ENCODE assay signal across 27 mouse cellular contexts in genomic region chr2:167627019-167627418, GRCm38 (mm10). TPM values are rescaled to one million over a fixed set of nuclear protein-coding genes. Genes with fewer than 3 reads are reported as not detected.
A peak's percentile ranks its signal among the peaks of the same experiment; 100 is the strongest.
DNase-seq lines count a peak whose midpoint lies in the region; ATAC-seq lines count a peak whose summit lies in the region.
"Had no signal": no experiment of that assay in that cellular context is flagged by ENCODE, and none has a peak within 500 bp of the region (broad histone marks: within the 10 kb centered on the region; RNA-seq: fewer than 3 reads in every experiment).

No protein-coding gene starts in this region.

- no peak for DNase-seq in heart, embryonic 10.5 days (ENCODE audit: low spot score)
- DNase-seq in heart, adult 9 months (ENCODE audit: low spot score in 2 of 2) = no peak
- no peak for DNase-seq in embryonic facial prominence, embryonic 10.5 days (ENCODE audit: low spot score)
- no peak for DNase-seq in urinary bladder, adult 18-20 months (ENCODE audit: low spot score in 2 of 2)
- no peak for DNase-seq in right cerebral cortex, postnatal 36 days (ENCODE audit: low spot score in 2 of 2)
- DNase-seq: adrenal gland, postnatal 14 days; B cell, adult 2 months; cerebellum, adult 8-10 months; cerebellum, postnatal 36 days; embryo, embryonic 11 days; heart, postnatal 4 days; kidney, adult 11 months; kidney, postnatal 4 days; layer of hippocampus, adult 9-11 months; lung, postnatal 4 days had no signal

- H3K9ac ChIP-seq in liver, embryonic 16.5 days (ENCODE audit: low read depth, low read length) = peak overlapping the region; percentile 62; the same call in 1 of the 2 replicates
- H3K9ac ChIP-seq: embryonic facial prominence, embryonic 15.5 days; heart, embryonic 15.5 days; limb, embryonic 15.5 days; midbrain, embryonic 12.5 days had no signal

- H3K4me3 ChIP-seq in heart, embryonic 10.5 days = no peak overlapping the region
- H3K4me3 ChIP-seq in megakaryocyte, embryonic 14.5 days (replicated peaks) = peak overlapping the region; percentile 85
- no peak overlapping the region for H3K4me3 ChIP-seq in embryonic facial prominence, embryonic 10.5 days
- peak overlapping the region; percentile 83 for H3K4me3 ChIP-seq in liver, embryonic 16.5 days (ENCODE audit: low read depth, low read length)
- H3K4me3 ChIP-seq: embryonic facial prominence, embryonic 15.5 days; heart, embryonic 15.5 days; left cerebral cortex, adult 2 months; limb, embryonic 15.5 days; midbrain, embryonic 12.5 days had no signal

- 89% methylated on average over 7 of the region's 7 CpGs for WGBS in heart, embryonic 10.5 days
- 93% methylated on average over 7 of the region's 7 CpGs for WGBS in embryonic facial prominence, embryonic 10.5 days
- 70% methylated on average over 7 of the region's 7 CpGs for WGBS in liver, embryonic 16.5 days (ENCODE audit: insufficient replicate concordance)

- peak overlapping the region; percentile 71 for H3K4me2 ChIP-seq in liver, embryonic 16.5 days (ENCODE audit: low read depth, low read length)
- H3K4me2 ChIP-seq: embryonic facial prominence, embryonic 15.5 days; heart, embryonic 15.5 days; limb, embryonic 15.5 days; midbrain, embryonic 12.5 days had no signal

- H3K27ac ChIP-seq in heart, embryonic 10.5 days = peak overlapping the region; percentile 100
- peak overlapping the region; percentile 48 for H3K27ac ChIP-seq in embryonic facial prominence, embryonic 10.5 days (replicated peaks)
- H3K27ac ChIP-seq in liver, embryonic 16.5 days (ENCODE audit: low read length) = peak overlapping the region; percentile 99
- H3K27ac ChIP-seq: embryonic facial prominence, embryonic 15.5 days; heart, embryonic 15.5 days; left cerebral cortex, adult 2 months; limb, embryonic 15.5 days; midbrain, embryonic 12.5 days had no signal

- H3K27me3 ChIP-seq in heart, embryonic 10.5 days (ENCODE audit: insufficient read depth, poor library complexity, severe bottlenecking) = no peaks in the 10 kb centered on the region
- H3K27me3 ChIP-seq in megakaryocyte, embryonic 14.5 days (replicated peaks) = no peaks in the 10 kb centered on the region
- H3K27me3 ChIP-seq in embryonic facial prominence, embryonic 10.5 days (replicated peaks; ENCODE audit: low read depth, poor library complexity, severe bottlenecking) = no peaks in the 10 kb centered on the region
- no peaks in the 10 kb centered on the region for H3K27me3 ChIP-seq in liver, embryonic 16.5 days (ENCODE audit: control insufficient read depth, insufficient read depth, low read depth, low read length)
- H3K27me3 ChIP-seq: CH12.LX; embryonic facial prominence, embryonic 15.5 days; heart, embryonic 15.5 days; limb, embryonic 15.5 days; midbrain, embryonic 12.5 days had no signal

- peaks cover 24% of the 10 kb centered on the region for H3K36me3 ChIP-seq in heart, embryonic 10.5 days
- H3K36me3 ChIP-seq in megakaryocyte, embryonic 14.5 days (replicated peaks; ENCODE audit: low read length) = peaks cover 69% of the 10 kb centered on the region
- H3K36me3 ChIP-seq in embryonic facial prominence, embryonic 10.5 days (replicated peaks) = peaks cover 54% of the 10 kb centered on the region
- peaks cover 7% of the 10 kb centered on the region for H3K36me3 ChIP-seq in liver, embryonic 16.5 days (ENCODE audit: control insufficient read depth, insufficient read depth)
- H3K36me3 ChIP-seq: heart, embryonic 15.5 days had no signal

- no peak for ATAC-seq in megakaryocyte, adult 5-6 weeks (ENCODE audit: poor library complexity, severe bottlenecking)
- no peak for ATAC-seq in liver, embryonic 16.5 days (ENCODE audit: low read depth)

- H3K9me3 ChIP-seq in heart, embryonic 10.5 days = no peaks in the 10 kb centered on the region
- H3K9me3 ChIP-seq in megakaryocyte, embryonic 14.5 days = no peaks in the 10 kb centered on the region
- no peaks in the 10 kb centered on the region for H3K9me3 ChIP-seq in embryonic facial prominence, embryonic 10.5 days
- H3K9me3 ChIP-seq in liver, embryonic 16.5 days (replicated peaks; ENCODE audit: control insufficient read depth, low read length) = no peaks in the 10 kb centered on the region
- H3K9me3 ChIP-seq: embryonic facial prominence, embryonic 15.5 days; heart, embryonic 15.5 days; limb, embryonic 15.5 days; midbrain, embryonic 12.5 days had no signal

- H3K4me1 ChIP-seq in heart, embryonic 10.5 days = peaks cover 71% of the 10 kb centered on the region
- H3K4me1 ChIP-seq in megakaryocyte, embryonic 14.5 days = peaks cover 80% of the 10 kb centered on the region
- H3K4me1 ChIP-seq in embryonic facial prominence, embryonic 10.5 days = peaks cover 47% of the 10 kb centered on the region
- peaks cover 74% of the 10 kb centered on the region for H3K4me1 ChIP-seq in liver, embryonic 16.5 days (ENCODE audit: control insufficient read depth, low read depth, low read length)

RNA-seq across cellular contexts. Expression of gene Ube2v1, which starts 4.9 kb away (rescaled TPM):
- 312 and 332 TPM in 2 replicates for polyA plus RNA-seq in heart, embryonic 10.5 days (2016; fragmentation: Nextera tagmentation; extraction: Ambion mirVana)
- polyA plus RNA-seq in megakaryocyte, embryonic 14.5 days (2012; ENCODE audit: insufficient read depth, low replicate concordance) = 314 and 1,236 TPM in 2 replicates
- total RNA-seq in megakaryocyte, adult 5-6 weeks (2015) = 68.8 and 86.3 TPM in 2 replicates
- 45.1 and 51.9 TPM in 2 replicates for total RNA-seq in megakaryocyte, adult 5-6 weeks (2017)
- polyA plus RNA-seq in embryonic facial prominence, embryonic 10.5 days (2016; fragmentation: Nextera tagmentation; extraction: Ambion mirVana) = 384 and 394 TPM in 2 replicates
- polyA plus RNA-seq in liver, embryonic 16.5 days (2015; fragmentation: Nextera tagmentation; extraction: Ambion mirVana) = 168 and 175 TPM in 2 replicates

RNA-seq across cellular contexts. Expression of gene Gm20431, which starts 34.3 kb away (rescaled TPM):
- polyA plus RNA-seq in heart, embryonic 10.5 days (2016; fragmentation: Nextera tagmentation; extraction: Ambion mirVana) = 0.36 and 3.9 TPM in 2 replicates
- not detected in 2 replicates for polyA plus RNA-seq in megakaryocyte, embryonic 14.5 days (2012; ENCODE audit: insufficient read depth, low replicate concordance)
- 6.1 and 22.8 TPM in 2 replicates for total RNA-seq in megakaryocyte, adult 5-6 weeks (2015)
- not detected in 2 replicates for total RNA-seq in megakaryocyte, adult 5-6 weeks (2017)
- 0.68 and 4.9 TPM in 2 replicates for polyA plus RNA-seq in embryonic facial prominence, embryonic 10.5 days (2016; fragmentation: Nextera tagmentation; extraction: Ambion mirVana)
- polyA plus RNA-seq in liver, embryonic 16.5 days (2015; fragmentation: Nextera tagmentation; extraction: Ambion mirVana) = not detected in 2 replicates
- total RNA-seq: monocyte, adult 5-6 weeks; neutrophil, adult 5-6 weeks had no signal
- polyA plus RNA-seq: frontal cortex, adult 2 months had no signal

Comparison
In these comparisons a context has a peak if more than half of its experiments do, and no peak if none do; other contexts are left out.
1. H3K27ac ChIP-seq: peak in every context shown above with its lines; median percentile 100 in heart, embryonic 10.5 days; 99 in liver, embryonic 16.5 days; 48 in embryonic facial prominence, embryonic 10.5 days.
2. H3K4me3 ChIP-seq: peak in megakaryocyte, embryonic 14.5 days (single experiment) and liver, embryonic 16.5 days (single experiment); none in heart, embryonic 10.5 days (single experiment) and embryonic facial prominence, embryonic 10.5 days (single experiment).